Mouse (Mus musculus) heart, embryonic 14.5 days (tissue): Measurements from ENCODE around the gene Gcc1. TPM values are rescaled to one million over a fixed set of nuclear protein-coding genes. Genes with fewer than 3 reads are reported as not detected.

ENCODE experiments used
- ATAC-seq: fragments of 200-750 bp; cut with Nextera tagmentation; 2 replicates; pipeline ENCODE4 v1.8.0; 2017; ENCODE audit warnings: low read depth, moderate TSS enrichment; ENCODE audit not compliant: insufficient number of reproducible peaks, insufficient read depth, low FRiP score
- H3K27ac ChIP-seq, 2 experiments: fragments of 200-500 bp in 1 of 2; fragments of 300-500 bp in 1 of 2; sonication (generic) in 1 of 2; replicated peaks in 1 of 2; 2 replicates each; pipeline ENCODE4 v1.5.1; 2012 to 2014; ENCODE audit warnings: low read depth in 2 of 2, low read length in 2 of 2, control low read depth in 1 of 2, mild to moderate bottlenecking in 1 of 2, mixed read lengths in 1 of 2; ENCODE audit not compliant: control insufficient read depth in 1 of 2, insufficient read depth in 1 of 2
- H3K27me3 ChIP-seq: fragments of 300-500 bp; sonication (generic); 2 replicates; pipeline ENCODE4 v1.6.1; 2014; ENCODE audit warnings: mild to moderate bottlenecking, low read length, control low read depth; ENCODE audit not compliant: control insufficient read depth, insufficient read depth
- H3K36me3 ChIP-seq: fragments of 300-500 bp; sonication (generic); 2 replicates; pipeline ENCODE4 v1.6.1; 2014; ENCODE audit warnings: mild to moderate bottlenecking, control low read depth, low read length, mixed read lengths; ENCODE audit not compliant: control insufficient read depth, insufficient read depth
- H3K4me1 ChIP-seq, 2 experiments: fragments of 200-500 bp in 1 of 2; fragments of 300-500 bp in 1 of 2; sonication (generic) in 1 of 2; 2 replicates each; pipeline ENCODE4 v1.6.1; 2012 to 2014; ENCODE audit warnings: low read length in 2 of 2, control low read depth in 1 of 2, mixed read lengths in 1 of 2; ENCODE audit not compliant: control insufficient read depth in 2 of 2, insufficient read depth in 2 of 2
- H3K4me2 ChIP-seq: fragments of 300-500 bp; sonication (generic); 2 replicates; pipeline ENCODE4 v1.6.1; 2014; ENCODE audit warnings: mild to moderate bottlenecking, low read length
- H3K4me3 ChIP-seq, 2 experiments: fragments of 200-500 bp in 1 of 2; fragments of 300-500 bp in 1 of 2; sonication (generic) in 1 of 2; 2 replicates each; pipeline ENCODE4 v1.5.1; 2012 to 2014; ENCODE audit warnings: low read length in 2 of 2, mild to moderate bottlenecking in 2 of 2, control low read depth in 1 of 2, low read depth in 1 of 2, moderate library complexity in 1 of 2; ENCODE audit not compliant: control insufficient read depth in 1 of 2, insufficient read depth in 1 of 2
- H3K9ac ChIP-seq: fragments of 300-500 bp; sonication (generic); 2 replicates; pipeline ENCODE4 v1.6.1; 2014; ENCODE audit warnings: mild to moderate bottlenecking, low read length
- H3K9me3 ChIP-seq: fragments of 300-500 bp; sonication (generic); 2 replicates; pipeline ENCODE4 v1.6.1; 2016; ENCODE audit warnings: low read length, control low read depth; ENCODE audit not compliant: control insufficient read depth
- WGBS: fragments of 180-500 bp; shearing (Covaris S2); extraction: QIAGEN DNeasy Blood & Tissue Kit; methylation state at CpG from one replicate; pipeline ENCODE4 v1.1.7; 2014; 5-methylcytosine and 5-hydroxymethylcytosine counted together
- polyA plus RNA-seq: library from polyadenylated mRNA; unstranded; fragments of >200 nt; fragmentation: Nextera tagmentation; extraction: Ambion mirVana; gene quantifications from 2 replicates; pipeline ENCODE4 v1.2.1, GENCODE M21; 2014

Gene Gcc1
- polyA plus RNA-seq, 1 experiment from 2014 or later = 4.6 TPM

- H3K9ac ChIP-seq = peak overlapping the region; percentile 80
- ATAC-seq = no peak
- H3K36me3 ChIP-seq = peaks cover 44% of the 10 kb centered on the region
- peaks cover 21 to 48% of the 10 kb centered on the region in 2 experiments for H3K4me1 ChIP-seq
- 18% methylated on average over 13 of the region's 13 CpGs for WGBS
- no peak overlapping the region for H3K27ac ChIP-seq
- H3K27me3 ChIP-seq = no peaks in the 10 kb centered on the region
- H3K4me2 ChIP-seq = peak overlapping the region; percentile 81
- H3K9me3 ChIP-seq = no peaks in the 10 kb centered on the region
- peak overlapping the region; percentile 71 for H3K4me3 ChIP-seq
Observed at GRCm38 (mm10) chr6:28420865-28421264, 7.3 kb downstream of the Gcc1 start.

GRCm38 (mm10) chr6:28420361-28420760, 7.8 kb downstream of the Gcc1 start:
- ATAC-seq = no peak
- H3K27me3 ChIP-seq = no peaks in the 10 kb centered on the region
- peaks cover 21 to 48% of the 10 kb centered on the region in 2 experiments for H3K4me1 ChIP-seq
- no peaks in the 10 kb centered on the region for H3K9me3 ChIP-seq
- peak overlapping the region; percentile 81 for H3K4me2 ChIP-seq
- H3K9ac ChIP-seq = peak overlapping the region; percentile 80; the same call in 1 of the 2 replicates
- no peak overlapping the region for H3K27ac ChIP-seq
- WGBS = 76% methylated on average over 17 of the region's 17 CpGs
- peak overlapping the region; percentile 71 for H3K4me3 ChIP-seq
- H3K36me3 ChIP-seq = peaks cover 43% of the 10 kb centered on the region

GRCm38 (mm10) chr6:28419673-28420072, 8.5 kb downstream of the Gcc1 start:
- Histone ChIP-seq H3K27me3 (no peaks in the 10 kb centered on the region), H3K4me1 (peaks cover 17 to 42% of the 10 kb centered on the region in 2 experiments), H3K27ac (no peak overlapping the region), H3K9ac (0 out of 2 replicates have a peak overlapping the region, but pooled peaks have one; percentile 17), H3K36me3 (peaks cover 43% of the 10 kb centered on the region), H3K4me3 (0 out of 4 replicates have a peak overlapping the region, but pooled peaks of 1 of the 2 experiments have one; percentile 71), H3K4me2 (peak overlapping the region; percentile 81), H3K9me3 (no peaks in the 10 kb centered on the region)
- WGBS = 49% methylated on average over 2 of the region's 2 CpGs
- no peak for ATAC-seq

DNA sequence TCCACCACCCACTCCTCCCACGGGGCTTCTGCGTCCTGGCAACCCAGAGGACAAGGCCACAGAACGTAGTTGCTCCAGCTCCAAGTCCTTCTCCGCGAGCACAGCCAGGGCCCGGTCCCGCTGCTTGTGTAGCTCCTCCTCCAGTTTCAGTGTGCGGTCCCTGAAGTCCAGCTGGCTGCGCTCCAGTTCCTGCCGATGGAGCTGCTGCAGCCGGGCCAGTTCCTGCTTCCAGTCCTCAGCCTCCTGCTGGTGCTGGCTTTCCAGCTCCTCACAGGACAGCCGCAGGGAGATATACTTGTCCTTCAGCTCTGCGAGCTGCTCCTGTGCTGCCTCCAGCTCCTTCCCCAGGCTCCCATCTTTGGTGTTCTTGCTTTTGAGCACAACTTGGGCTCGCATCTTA, 9.7 kb downstream of the Gcc1 start:
- 70% methylated on average over 14 of the region's 14 CpGs for WGBS
- H3K4me3 ChIP-seq = no peak overlapping the region
- H3K4me2 ChIP-seq = no peak overlapping the region
- no peak for ATAC-seq
- no peaks in the 10 kb centered on the region for H3K27me3 ChIP-seq
- peaks cover 43% of the 10 kb centered on the region for H3K36me3 ChIP-seq
- no peak overlapping the region for H3K9ac ChIP-seq
- peaks cover 11 to 35% of the 10 kb centered on the region in 2 experiments for H3K4me1 ChIP-seq
- no peaks in the 10 kb centered on the region for H3K9me3 ChIP-seq
- peak overlapping the region; percentile 11 to 39; a peak in 2 of 4 replicates for H3K27ac ChIP-seq

DNA sequence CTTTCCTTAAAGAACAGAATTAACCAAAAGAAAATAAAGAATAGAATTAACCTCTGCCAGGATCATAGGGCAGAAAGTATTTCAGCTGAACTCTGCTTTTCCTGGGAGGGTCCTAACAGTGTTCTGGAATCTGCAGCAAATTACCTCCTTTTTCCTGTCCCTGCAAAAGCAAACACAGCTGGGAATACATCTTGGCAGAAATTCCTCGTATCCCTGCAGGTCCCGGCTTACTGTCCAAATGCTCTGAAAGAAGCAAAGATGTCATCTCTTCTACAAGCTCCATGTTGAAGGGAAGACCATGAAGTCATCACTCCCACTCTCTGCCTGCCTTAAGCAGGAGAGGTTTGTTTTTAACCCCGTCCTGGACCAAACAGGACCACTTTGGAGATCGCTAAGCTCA, 11.2 kb downstream of the Gcc1 start:
- no peaks in the 10 kb centered on the region for H3K9me3 ChIP-seq
- no peaks in the 10 kb centered on the region for H3K27me3 ChIP-seq
- no peak overlapping the region for H3K4me3 ChIP-seq
- H3K9ac ChIP-seq = no peak overlapping the region
- H3K4me1 ChIP-seq = peaks cover 11 to 31% of the 10 kb centered on the region in 2 experiments
- peak overlapping the region; percentile 2; the same call in 1 of the 2 replicates for H3K4me2 ChIP-seq
- ATAC-seq = no peak
- H3K27ac ChIP-seq = peak overlapping the region; percentile 17 to 62; a peak in 2 of 4 replicates
- peaks cover 43% of the 10 kb centered on the region for H3K36me3 ChIP-seq
- 70% methylated on average over 4 of the region's 4 CpGs for WGBS

GRCm38 (mm10) chr6:28411236-28411635, 17.0 kb downstream of the Gcc1 start:
- Histone ChIP-seq H3K9me3 (no peaks in the 10 kb centered on the region), H3K4me3 (no peak overlapping the region), H3K27ac (no peak overlapping the region), H3K36me3 (peaks cover 10% of the 10 kb centered on the region), H3K4me1 (no peaks in the 10 kb centered on the region), H3K27me3 (no peaks in the 10 kb centered on the region), H3K9ac (no peak overlapping the region), H3K4me2 (no peak overlapping the region)
- WGBS = 63% methylated on average over 2 of the region's 2 CpGs
- ATAC-seq = no peak

DNA sequence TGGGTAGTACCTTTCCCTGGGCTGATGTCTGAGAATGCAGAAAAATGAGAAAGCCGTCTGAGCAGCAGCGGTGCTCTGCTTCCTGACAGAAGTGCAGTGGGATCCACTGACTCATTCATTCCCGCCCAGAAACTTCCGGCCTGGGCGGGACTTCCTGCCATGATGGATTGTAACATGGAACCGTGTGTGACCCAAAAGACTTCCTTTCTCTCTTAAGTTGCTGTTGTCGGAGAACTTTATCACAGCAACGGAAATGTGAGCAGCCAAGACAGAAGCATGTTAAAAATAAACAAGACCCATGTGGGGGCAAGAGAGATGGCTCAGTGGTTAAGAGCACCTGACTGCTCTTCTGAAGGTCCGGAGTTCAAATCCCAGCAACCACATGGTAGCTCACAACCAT, 18.1 kb downstream of the Gcc1 start:
- no peaks in the 10 kb centered on the region for H3K36me3 ChIP-seq
- no peaks in the 10 kb centered on the region for H3K4me1 ChIP-seq
- no peak overlapping the region for H3K27ac ChIP-seq
- H3K4me2 ChIP-seq = peak overlapping the region; percentile 16; the same call in 1 of the 2 replicates
- no peak overlapping the region for H3K9ac ChIP-seq
- no peaks in the 10 kb centered on the region for H3K9me3 ChIP-seq
- no peaks in the 10 kb centered on the region for H3K27me3 ChIP-seq
- no peak for ATAC-seq
- H3K4me3 ChIP-seq = no peak overlapping the region
- 67% methylated on average over 9 of the region's 9 CpGs for WGBS

- no peak overlapping the region for H3K4me2 ChIP-seq
- no peaks in the 10 kb centered on the region for H3K36me3 ChIP-seq
- peaks cover 11% of the 10 kb centered on the region for H3K9me3 ChIP-seq
- no peak overlapping the region for H3K4me3 ChIP-seq
- H3K27me3 ChIP-seq = peaks cover 33% of the 10 kb centered on the region
- no peaks in the 10 kb centered on the region; a peak in 1 of 4 replicates for H3K4me1 ChIP-seq
- 88% methylated on average over 4 of the region's 4 CpGs for WGBS
- ATAC-seq = no peak
- H3K9ac ChIP-seq = no peak overlapping the region
- no peak overlapping the region for H3K27ac ChIP-seq
Observed at GRCm38 (mm10) chr6:28399791-28400190, 28.4 kb downstream of the Gcc1 start.
